Mouse (Mus musculus) frontal cortex, postnatal 25 days (tissue): ENCODE data around the gene Dot1l.

Source experiments
- DNase-seq, 2 experiments: peaks; one replicate each; pipeline ENCODE4 v3.0.0; 2022; ENCODE audit warnings: low spot score in 2 of 2

Gene Dot1l

DNA sequence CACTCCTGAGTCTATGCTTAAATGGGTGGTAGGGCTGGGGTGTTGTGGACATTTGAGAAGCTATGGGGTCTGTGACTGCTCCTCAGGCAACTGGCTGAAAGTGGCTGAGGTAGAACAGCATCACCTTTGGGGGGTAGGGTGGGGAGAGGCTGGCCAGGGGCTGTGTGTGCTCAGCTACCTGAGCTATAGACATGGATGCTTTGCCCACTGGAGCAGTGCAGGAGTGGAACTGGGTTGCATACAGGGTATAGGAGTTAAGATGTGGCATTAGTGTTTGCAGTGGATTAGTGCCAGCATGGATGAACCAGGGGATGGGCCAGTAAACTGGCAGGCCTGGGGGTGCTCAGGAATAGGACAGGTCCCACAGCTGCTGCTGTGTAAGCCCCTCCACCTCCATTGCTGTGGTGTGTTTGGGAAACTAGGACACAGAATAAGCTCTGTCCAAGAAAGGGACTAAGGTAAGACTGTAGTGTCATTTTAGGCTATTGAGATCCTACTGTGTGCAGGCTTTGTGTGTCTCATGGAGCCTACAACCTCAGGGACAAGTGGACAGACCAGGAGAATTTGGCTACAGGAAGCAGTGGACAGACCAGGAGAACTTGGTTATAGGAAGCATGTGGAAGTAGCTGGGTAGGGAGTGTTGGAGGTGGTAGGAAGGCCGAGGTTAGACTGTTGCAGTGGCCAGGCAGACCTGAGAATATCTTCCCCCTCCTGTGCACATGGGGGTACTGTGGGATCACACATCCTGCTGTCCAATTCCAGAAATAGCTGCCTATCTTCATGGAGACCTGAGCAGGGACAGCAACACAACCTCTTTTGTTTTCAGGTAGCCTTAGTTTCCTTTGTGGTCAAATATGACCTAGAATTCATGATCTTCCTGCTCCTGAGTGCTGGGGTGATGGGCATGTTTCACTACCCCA, 74.6 kb downstream of the Dot1l start:
- no peak for DNase-seq

DNA sequence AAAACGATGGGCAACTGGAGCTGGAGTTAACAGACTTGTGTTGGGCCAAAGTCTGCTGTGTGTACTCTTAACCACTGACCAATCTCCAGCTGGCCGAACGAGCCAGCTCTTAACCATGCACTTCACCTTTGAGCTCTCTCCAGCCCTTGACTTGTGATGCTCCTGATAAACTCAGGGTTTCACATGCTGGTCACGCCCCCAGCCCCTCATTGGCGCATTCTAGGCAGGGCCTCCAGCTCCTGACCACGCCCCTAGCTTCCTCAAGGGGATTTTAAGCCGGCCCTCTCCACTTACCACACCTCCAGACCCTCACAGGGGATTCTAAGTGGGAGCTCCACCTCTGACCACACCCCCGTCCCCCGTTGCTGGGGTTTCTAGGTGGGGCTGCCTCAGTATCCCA, 76.1 kb downstream of the Dot1l start:
- no peak for DNase-seq

DNA sequence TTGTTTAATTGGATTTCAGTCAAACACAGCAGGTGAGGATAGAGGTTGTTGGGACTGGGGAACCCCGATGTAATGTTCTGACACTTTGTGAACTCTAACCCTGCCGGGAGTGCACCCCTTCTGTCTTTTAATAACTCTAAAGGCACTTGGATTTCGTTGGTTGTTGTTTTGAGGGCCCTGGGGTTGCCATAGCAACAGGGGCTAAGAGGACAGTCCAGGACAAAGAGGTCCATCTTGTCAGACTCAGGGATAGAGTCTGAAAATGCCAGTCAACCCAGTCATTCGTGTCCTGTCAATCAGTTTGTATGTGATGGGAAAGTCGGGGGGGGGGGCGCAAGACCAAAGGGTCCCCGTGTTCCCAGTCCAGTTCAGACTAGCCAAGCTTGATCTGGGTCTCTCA, 77.8 kb downstream of the Dot1l start:
- DNase-seq = no peak

DNA sequence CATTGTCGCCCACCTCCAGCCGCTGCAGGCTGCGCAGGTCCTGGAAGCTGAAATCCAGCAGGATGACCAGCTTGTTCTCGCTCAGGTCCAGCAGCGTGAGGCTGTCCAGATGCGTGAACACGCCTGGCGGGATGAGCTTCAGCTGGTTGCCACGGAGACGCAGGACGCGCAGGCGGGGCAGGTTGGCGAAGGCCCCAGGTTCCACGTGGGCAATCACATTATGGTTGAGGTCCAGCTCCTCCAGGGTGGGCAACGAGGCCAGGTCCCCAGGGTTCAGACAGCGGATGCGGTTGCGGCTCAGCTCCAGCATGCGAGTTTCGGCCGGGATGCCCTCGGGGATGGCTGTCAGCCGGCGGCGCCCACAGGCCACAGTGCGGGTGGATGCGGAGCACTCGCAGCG, 80.6 kb downstream of the Dot1l start:
- DNase-seq = no peak

DNA sequence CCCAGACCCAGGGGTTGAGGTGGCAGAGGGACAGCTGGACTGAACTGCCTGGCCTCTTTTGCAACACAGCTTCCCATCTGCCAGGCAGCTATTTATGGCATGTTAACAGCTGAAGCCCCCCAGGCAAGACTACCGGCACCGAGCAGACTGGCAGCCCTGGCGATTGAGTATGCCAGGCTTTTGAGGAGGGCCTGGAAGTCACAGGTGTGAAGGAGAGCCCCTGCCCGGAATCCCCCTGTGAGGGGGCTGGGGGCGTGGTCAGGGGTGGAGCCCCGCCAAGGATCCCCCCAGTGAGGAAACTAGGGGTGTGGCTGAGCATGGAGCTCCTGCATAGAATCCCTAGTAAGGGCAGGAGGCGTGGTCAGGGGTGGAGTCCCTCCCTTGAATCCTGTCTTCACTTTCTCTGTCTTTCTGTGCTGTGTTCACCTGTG, 82.0 kb downstream of the Dot1l start:
- DNase-seq = no peak

DNA sequence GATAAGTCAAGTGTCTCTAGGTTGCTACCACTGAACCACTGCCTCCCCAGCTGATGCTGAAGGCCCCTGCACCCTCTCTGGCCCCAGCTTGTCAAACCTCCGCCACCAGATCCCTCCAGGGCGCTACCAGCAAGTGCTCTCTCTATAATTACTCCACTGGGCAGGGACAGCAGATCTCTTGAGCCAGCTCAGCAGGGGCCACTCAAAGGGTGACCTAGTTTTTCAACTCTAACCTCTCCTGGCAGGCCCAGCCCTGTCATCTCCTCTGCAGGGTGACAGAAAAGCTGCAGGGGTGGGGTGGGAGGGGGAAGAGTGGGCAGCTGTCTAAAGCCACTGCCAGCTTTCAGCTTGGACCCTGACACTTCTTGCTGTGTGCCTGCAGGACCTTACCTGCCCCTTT, 82.8 kb downstream of the Dot1l start:
- DNase-seq = no peak

DNA sequence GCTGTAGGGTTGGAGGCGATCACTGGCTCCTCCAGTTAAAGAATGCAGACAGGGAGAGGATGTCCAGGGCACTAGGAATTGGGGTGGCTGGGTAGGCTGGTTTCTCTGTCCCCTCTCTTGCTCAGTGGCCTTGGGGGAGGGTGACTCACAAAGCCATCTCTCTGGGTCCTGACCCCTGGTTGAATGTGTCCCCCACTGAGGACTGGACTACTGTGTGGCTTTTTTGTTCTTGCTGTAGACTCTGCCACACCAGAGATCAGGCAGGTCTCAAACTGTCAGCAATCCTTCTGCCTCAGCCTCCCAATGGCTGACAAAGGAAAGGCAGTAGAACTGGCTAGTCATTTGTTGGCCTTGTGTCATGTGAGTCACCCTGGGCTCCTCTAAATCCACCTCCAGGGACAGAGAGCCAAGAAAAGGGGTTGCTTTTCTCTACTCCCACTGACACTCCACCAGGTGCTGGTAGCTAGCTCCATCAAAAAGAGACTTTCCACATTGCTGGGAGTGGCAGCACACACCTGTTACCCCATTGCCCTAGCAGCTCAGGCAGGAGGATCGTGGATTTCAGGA, 83.4 kb downstream of the Dot1l start:
- DNase-seq = no peak

DNA sequence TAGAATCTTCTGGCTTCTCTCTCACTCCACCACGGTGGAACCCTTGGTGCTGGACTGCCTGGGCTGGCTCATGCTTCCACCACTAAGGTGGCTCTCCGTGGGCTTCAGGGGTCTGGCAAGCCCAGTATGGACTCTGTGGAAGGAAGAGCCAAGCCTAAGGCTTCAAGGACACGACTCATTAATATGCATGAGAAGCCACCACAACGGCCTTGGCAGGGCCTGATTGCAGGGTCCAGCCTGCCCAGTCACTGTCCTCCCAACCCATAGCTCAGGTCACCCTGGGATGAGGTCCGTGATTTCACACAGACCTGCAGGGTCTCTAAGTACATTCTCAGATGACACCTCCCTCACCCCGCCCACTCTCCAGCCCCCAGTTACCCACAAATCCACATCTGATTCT, 84.8 kb downstream of the Dot1l start:
- no peak for DNase-seq

DNA sequence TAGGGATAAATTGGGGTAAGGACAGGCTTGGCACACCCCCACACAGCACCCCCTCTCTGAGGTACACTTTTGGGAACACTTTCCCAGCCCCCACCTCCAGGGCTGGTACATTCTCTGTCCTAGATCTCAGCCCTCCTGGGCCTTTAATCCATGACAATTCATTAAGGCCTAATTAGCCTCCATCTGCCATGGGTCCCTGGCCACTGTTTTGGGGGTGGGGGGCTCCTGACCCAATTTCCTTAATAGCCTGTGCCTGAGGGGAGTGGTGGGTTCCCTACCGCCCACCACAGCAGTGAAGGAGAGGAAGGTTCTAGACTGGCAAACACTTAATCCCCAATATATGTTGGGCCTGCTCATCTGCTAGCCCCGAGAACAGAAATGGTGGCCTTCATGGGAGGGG, 86.7 kb downstream of the Dot1l start:
- no peak for DNase-seq

DNA sequence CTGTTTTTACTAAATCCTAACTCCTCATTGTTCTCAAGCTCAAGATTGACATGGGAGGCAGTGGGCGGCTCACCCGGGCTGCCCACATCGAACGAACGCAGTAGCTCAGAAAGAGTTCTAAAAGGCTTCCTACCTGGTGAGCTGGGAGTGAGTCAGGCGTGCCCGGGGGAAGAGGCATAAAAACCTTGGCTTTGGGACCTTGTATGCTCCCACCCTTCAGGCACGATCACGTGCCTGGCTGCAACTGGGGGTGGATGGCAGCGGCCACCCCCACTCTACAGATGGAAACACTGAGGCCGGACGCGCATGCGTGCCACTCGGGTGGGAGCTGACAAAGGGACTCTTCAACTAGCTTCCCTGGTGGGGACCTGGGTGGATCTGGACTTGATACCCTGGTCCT, 87.3 kb downstream of the Dot1l start:
- peak in 1 of 2 experiments; percentile 49 for DNase-seq

DNA sequence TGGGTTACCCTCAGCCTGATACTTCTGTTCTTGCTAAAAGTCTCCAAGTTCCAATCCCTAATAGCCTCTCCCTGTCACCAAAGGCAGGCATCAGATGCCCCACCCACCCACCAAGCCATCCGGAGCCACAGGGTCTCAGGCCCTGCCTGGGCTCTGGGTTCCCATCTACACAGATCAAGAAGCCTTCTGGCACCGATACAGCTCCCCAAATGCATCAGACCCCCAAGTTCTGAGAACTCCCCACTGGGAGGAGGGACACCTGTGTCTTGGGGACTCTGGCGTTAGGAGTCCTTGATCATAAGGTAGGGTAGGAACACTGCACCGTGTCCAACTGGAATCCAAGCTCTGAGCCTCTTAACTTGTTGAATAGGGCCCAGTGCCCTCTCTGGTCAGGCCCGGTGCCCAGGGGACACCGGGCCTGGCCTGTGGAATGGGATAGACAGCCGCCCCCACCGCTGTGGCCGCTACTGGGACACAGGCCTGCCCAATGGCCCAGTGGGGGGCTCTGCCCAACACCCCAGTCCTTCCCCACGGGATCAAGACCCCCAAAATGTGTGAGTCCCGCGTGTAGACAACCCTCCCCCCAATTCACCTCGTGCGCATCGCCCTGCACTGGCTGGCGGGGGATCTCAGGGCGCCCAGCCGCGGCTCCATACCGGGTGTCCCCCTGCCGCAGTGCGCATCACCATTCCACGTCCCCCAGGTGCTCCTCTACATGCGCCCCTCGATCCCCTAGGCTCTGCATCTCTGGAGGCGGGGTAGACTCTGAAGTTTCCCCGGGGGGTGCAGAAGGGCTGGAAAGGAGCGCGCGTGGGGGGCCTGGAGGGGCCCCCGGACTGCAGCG, 88.3 kb downstream of the Dot1l start:
- no peak for DNase-seq

DNA sequence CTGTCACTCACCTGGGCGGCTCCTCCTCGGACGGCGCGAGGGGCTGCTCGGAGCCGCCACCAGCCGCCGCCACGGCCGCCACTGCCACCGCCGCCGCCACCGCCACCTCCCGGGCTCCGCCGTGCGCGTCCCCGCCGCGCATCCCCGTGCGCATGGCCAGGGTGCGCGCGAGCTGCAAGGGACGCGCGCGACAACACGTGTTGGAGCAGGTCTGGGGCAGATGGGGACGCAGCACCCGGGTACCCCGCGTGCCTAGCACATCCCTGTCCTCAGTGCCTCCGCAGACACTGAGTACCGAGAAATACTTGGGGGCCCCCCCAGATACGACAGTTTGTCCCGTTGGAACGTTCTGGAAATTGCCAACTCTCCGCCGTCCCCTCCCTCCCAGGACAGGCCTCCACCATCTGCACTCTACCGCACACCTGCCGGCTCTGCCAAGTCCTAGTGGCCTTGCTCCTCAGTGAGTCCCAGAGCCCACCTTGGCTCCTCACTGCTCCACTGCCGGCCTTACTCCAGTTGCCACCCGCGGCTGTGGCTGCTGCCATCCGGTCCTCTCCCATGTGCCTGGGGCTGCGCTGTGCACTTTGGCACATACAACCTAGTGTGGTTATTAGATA, 89.0 kb downstream of the Dot1l start, which contains the start of gene Lingo3:
Gene Lingo3, minus strand, starts transcription at position 109 of the 617 bp plus-strand sequence.
- DNase-seq = peak in 1 of 2 experiments; percentile 36
